Comparison of ENCODE assay signal across 8 mouse cellular contexts in genomic region chr7:38227181-38227899, GRCm38 (mm10). TPM values are rescaled to one million over a fixed set of nuclear protein-coding genes. Genes with fewer than 3 reads are reported as not detected.
DNase-seq lines count a peak whose midpoint lies in the region; ATAC-seq and TF ChIP-seq lines count a peak whose summit lies in the region.

No protein-coding gene starts in this region.

- peak; percentile 76 for TF ChIP-seq POLR2A in heart, adult 2 months (IDR thresholded peaks at IDR 0.05; ENCODE audit: insufficient read depth, low read depth, low read length)

- H3K9ac ChIP-seq in neural tube, embryonic 11.5 days (ENCODE audit: low read length) = peak overlapping the region; percentile 45
- peak overlapping the region; percentile 76 for H3K9ac ChIP-seq in heart, adult 2 months (ENCODE audit: low read depth, low read length)
- H3K9ac ChIP-seq in midbrain, embryonic 16.5 days (ENCODE audit: low read depth, low read length) = peak overlapping the region; percentile 55

- H3K9me3 ChIP-seq in neural tube, embryonic 11.5 days (ENCODE audit: control insufficient read depth, low read length) = no peaks in the 10 kb centered on the region
- no peaks in the 10 kb centered on the region for H3K9me3 ChIP-seq in midbrain, embryonic 16.5 days (replicated peaks; ENCODE audit: control insufficient read depth, low read length, poor library complexity, severe bottlenecking)

- no peaks in the 10 kb centered on the region for H3K36me3 ChIP-seq in neural tube, embryonic 11.5 days (ENCODE audit: control insufficient read depth, insufficient read depth, low read length)
- no peaks in the 10 kb centered on the region for H3K36me3 ChIP-seq in heart, adult 2 months (ENCODE audit: control insufficient read depth, insufficient read depth, low read length)
- no peaks in the 10 kb centered on the region for H3K36me3 ChIP-seq in midbrain, embryonic 16.5 days (ENCODE audit: control insufficient read depth, insufficient read depth, low read length)

- H3K27me3 ChIP-seq in neural tube, embryonic 11.5 days (ENCODE audit: control insufficient read depth, insufficient read depth, low read length) = no peaks in the 10 kb centered on the region
- H3K27me3 ChIP-seq in heart, adult 2 months (ENCODE audit: control insufficient read depth, insufficient read depth, low read length) = no peaks in the 10 kb centered on the region
- peaks cover 13% of the 10 kb centered on the region for H3K27me3 ChIP-seq in midbrain, embryonic 16.5 days (ENCODE audit: control insufficient read depth, insufficient read depth, low read depth, low read length)

- H3K27ac ChIP-seq in neural tube, embryonic 11.5 days (ENCODE audit: low read depth, low read length) = no peak overlapping the region
- H3K27ac ChIP-seq in heart, adult 2 months = peak overlapping the region; percentile 87
- no peak overlapping the region for H3K27ac ChIP-seq in midbrain, embryonic 16.5 days (ENCODE audit: low read length)

- peak; percentile 49 for ATAC-seq in neural tube, embryonic 11.5 days (ENCODE audit: insufficient read depth, low FRiP score, low TSS enrichment)
- peak; percentile 72 for ATAC-seq in midbrain, embryonic 16.5 days

- H3K79me2 ChIP-seq in heart, adult 2 months (replicated peaks; ENCODE audit: control insufficient read depth, insufficient read depth, low read length) = no peaks in the 10 kb centered on the region

- no peak; the same call in 1 of the 2 replicates for TF ChIP-seq EP300 in heart, adult 2 months (IDR thresholded peaks at IDR 0.05; ENCODE audit: insufficient read depth, low read depth, low read length)

- H3K4me2 ChIP-seq in neural tube, embryonic 11.5 days (ENCODE audit: low read depth) = peak overlapping the region; percentile 66
- H3K4me2 ChIP-seq in midbrain, embryonic 16.5 days (ENCODE audit: low read length) = peak overlapping the region; percentile 98

- peak; percentile 59 for DNase-seq in neural tube, embryonic 11.5 days (ENCODE audit: low spot score)
- DNase-seq in neural tube, embryonic 10.5 days (ENCODE audit: extremely low spot score, low spot score) = no peak
- DNase-seq in embryo, embryonic 11.5 days (ENCODE audit: low read depth, low spot score) = peak; percentile 32
- peak; percentile 90 to 91 for DNase-seq in heart, adult 2 months
- DNase-seq in kidney, adult 18-20 months = peak; percentile 81
- DNase-seq in liver = peak; percentile 30
- DNase-seq in thymus, adult 18-20 months = peak; percentile 34 to 39

- under 1% methylated on average over 25 of the region's 25 CpGs for WGBS in neural tube, embryonic 11.5 days
- under 1% methylated on average over 25 of the region's 25 CpGs for WGBS in heart, adult 2 months
- under 1% methylated on average over 25 of the region's 25 CpGs for WGBS in midbrain, embryonic 16.5 days

- H3K4me1 ChIP-seq in neural tube, embryonic 11.5 days (ENCODE audit: control insufficient read depth, insufficient read depth, low read length) = no peaks in the 10 kb centered on the region
- H3K4me1 ChIP-seq in heart, adult 2 months (ENCODE audit: control insufficient read depth, insufficient read depth, low read length) = peaks cover 4% of the 10 kb centered on the region
- peaks cover 6% of the 10 kb centered on the region for H3K4me1 ChIP-seq in midbrain, embryonic 16.5 days (ENCODE audit: control insufficient read depth, insufficient read depth, low read length)

- intact Hi-C loops in heart, adult 2 months (cut with DNase I) = no loop called here

- peak overlapping the region; percentile 43 for H3K4me3 ChIP-seq in neural tube, embryonic 11.5 days (ENCODE audit: low read depth, low read length)
- peak overlapping the region; percentile 78 for H3K4me3 ChIP-seq in heart, adult 2 months
- H3K4me3 ChIP-seq in midbrain, embryonic 16.5 days (ENCODE audit: low read depth, low read length) = peak overlapping the region; percentile 54

- TF ChIP-seq CTCF in heart, adult 2 months (IDR thresholded peaks at IDR 0.05) = peak; percentile 18; the same call in 1 of the 2 replicates

RNA-seq across cellular contexts. Expression of gene Plekhf1, which starts 0.5 kb away (rescaled TPM):
- 1.9 and 2.1 TPM in 2 replicates for polyA plus RNA-seq in neural tube, embryonic 11.5 days (2014; fragmentation: Nextera tagmentation; extraction: Ambion mirVana)
- total RNA-seq in heart, adult 2 months (2021) = 10 to 100 TPM in 1 of 2 experiments, 1 to 10 TPM in 1; 9.3 to 14.6 TPM
- polyA plus RNA-seq in heart, adult 2 months (2012; rRNA removed) = 8.6 and 8.9 TPM in 2 replicates
- polyA plus RNA-seq in midbrain, embryonic 16.5 days (2015; fragmentation: Nextera tagmentation; extraction: Ambion mirVana) = 0.26 and 0.49 TPM in 2 replicates

RNA-seq across cellular contexts. Expression of gene Pop4, which starts 43.9 kb away (rescaled TPM):
- polyA plus RNA-seq in neural tube, embryonic 11.5 days (2014; fragmentation: Nextera tagmentation; extraction: Ambion mirVana) = 94.5 and 95.0 TPM in 2 replicates
- total RNA-seq in heart, adult 2 months (2021) = 10 to 100 TPM in 1 of 2 experiments, 1 to 10 TPM in 1; 9.2 to 10.8 TPM
- polyA plus RNA-seq in heart, adult 2 months (2012; rRNA removed) = 6.8 and 10.0 TPM in 2 replicates
- 76.0 and 78.2 TPM in 2 replicates for polyA plus RNA-seq in midbrain, embryonic 16.5 days (2015; fragmentation: Nextera tagmentation; extraction: Ambion mirVana)

RNA-seq across cellular contexts. Expression of gene 1600014C10Rik, which starts 44.3 kb away (rescaled TPM):
- 17.0 and 18.3 TPM in 2 replicates for polyA plus RNA-seq in neural tube, embryonic 11.5 days (2014; fragmentation: Nextera tagmentation; extraction: Ambion mirVana)
- total RNA-seq in heart, adult 2 months (2021) = 10 to 100 TPM; 31.6 to 32.0 TPM
- 29.3 and 50.6 TPM in 2 replicates for polyA plus RNA-seq in heart, adult 2 months (2012; rRNA removed)
- 33.4 and 36.2 TPM in 2 replicates for polyA plus RNA-seq in midbrain, embryonic 16.5 days (2015; fragmentation: Nextera tagmentation; extraction: Ambion mirVana)
